Mouse (Mus musculus): ENCODE measurements at regions not wholly inside any gene's neighbourhood (a gene's known extent, or its start where the extent isn't known, plus 50 kb on each side); places are given as distances from the start of the nearest gene placed in this dataset.

DNA sequence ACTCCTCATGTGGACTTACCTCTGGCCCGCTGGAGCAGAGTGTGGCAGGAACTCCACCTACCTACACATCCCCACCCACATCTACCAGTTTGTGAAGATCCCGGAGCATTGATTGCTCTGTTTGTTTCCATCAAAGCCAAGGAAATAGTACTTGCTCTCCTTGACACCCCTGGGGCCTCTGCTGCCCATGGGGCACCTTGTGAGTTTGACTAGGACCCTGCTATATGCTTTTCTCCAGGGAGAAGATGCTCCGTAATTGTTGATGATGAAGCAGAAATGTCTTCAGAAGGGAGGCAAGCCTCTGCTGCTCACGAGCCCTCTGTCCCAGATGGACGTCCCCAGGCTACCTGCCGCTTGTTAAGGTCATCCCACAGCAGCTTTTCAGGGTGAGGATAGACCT lies 367.0 kb downstream of the Cd83 start:
- TF ChIP-seq CTCF (IDR thresholded peaks at IDR 0.05; ENCODE audit: low read depth) = no peak
- no peak for TF ChIP-seq EP300 (IDR thresholded peaks at IDR 0.05; ENCODE audit: low read depth)
